Mouse (Mus musculus) urinary bladder, postnatal 10 days (tissue): ENCODE data around the gene Igfbp2.

Source experiments
- DNase-seq: peaks from one replicate; pipeline ENCODE4 v3.0.0; 2022; ENCODE audit warnings: low spot score

Igfbp2 gene

GRCm38 (mm10) chr1:72855729-72856128 lies 31.4 kb downstream of the Igfbp2 start:
- no peak for DNase-seq

- DNase-seq: no peak
These were observed 32.1 kb downstream of the Igfbp2 start for GRCm38 (mm10) chr1:72856209-72856909.

GRCm38 (mm10) chr1:72857142-72857541 lies 32.8 kb downstream of the Igfbp2 start:
- no peak for DNase-seq

- no peak for DNase-seq
These were observed 33.3 kb downstream of the Igfbp2 start for GRCm38 (mm10) chr1:72857631-72858030.

GRCm38 (mm10) chr1:72858286-72858685 lies 34.0 kb downstream of the Igfbp2 start:
- no peak for DNase-seq

GRCm38 (mm10) chr1:72858874-72859273 lies 34.6 kb downstream of the Igfbp2 start:
- DNase-seq: no peak

- DNase-seq: no peak
These were observed 35.7 kb downstream of the Igfbp2 start for GRCm38 (mm10) chr1:72859963-72860362.

- no peak for DNase-seq
These were observed 36.2 kb downstream of the Igfbp2 start for GRCm38 (mm10) chr1:72860502-72860901.

- no peak for DNase-seq
These were observed 37.4 kb downstream of the Igfbp2 start for GRCm38 (mm10) chr1:72861702-72862101.

- no peak for DNase-seq
These were observed 37.9 kb downstream of the Igfbp2 start for GRCm38 (mm10) chr1:72862248-72862647.

GRCm38 (mm10) chr1:72863692-72864091 lies 39.4 kb downstream of the Igfbp2 start:
- no peak for DNase-seq

GRCm38 (mm10) chr1:72864272-72864671 lies 40.0 kb downstream of the Igfbp2 start:
- no peak for DNase-seq

GRCm38 (mm10) chr1:72865900-72866299 lies 41.6 kb downstream of the Igfbp2 start:
- no peak for DNase-seq

- DNase-seq: no peak
These were observed 42.1 kb downstream of the Igfbp2 start for GRCm38 (mm10) chr1:72866417-72866816.

GRCm38 (mm10) chr1:72867346-72867745 lies 43.0 kb downstream of the Igfbp2 start:
- DNase-seq: no peak

- DNase-seq: no peak
These were observed 44.3 kb downstream of the Igfbp2 start for GRCm38 (mm10) chr1:72868429-72869215.

GRCm38 (mm10) chr1:72869275-72869674 lies 45.0 kb downstream of the Igfbp2 start:
- no peak for DNase-seq

- no peak for DNase-seq
These were observed 45.6 kb downstream of the Igfbp2 start for GRCm38 (mm10) chr1:72869681-72870614.

- DNase-seq: no peak
These were observed 46.5 kb downstream of the Igfbp2 start for GRCm38 (mm10) chr1:72870615-72871336.

GRCm38 (mm10) chr1:72871337-72871696 lies 47.0 kb downstream of the Igfbp2 start:
- DNase-seq: no peak

GRCm38 (mm10) chr1:72871697-72872411 lies 47.6 kb downstream of the Igfbp2 start:
- no peak for DNase-seq
